Mouse (Mus musculus): ENCODE data around the gene Pcsk6. TPM values are rescaled to one million over a fixed set of nuclear protein-coding genes. Genes with fewer than 3 reads are reported as not detected.

Gene Pcsk6
- polyA plus RNA-seq, 1 experiment from 2014 or later: 6.1 TPM

DNA sequence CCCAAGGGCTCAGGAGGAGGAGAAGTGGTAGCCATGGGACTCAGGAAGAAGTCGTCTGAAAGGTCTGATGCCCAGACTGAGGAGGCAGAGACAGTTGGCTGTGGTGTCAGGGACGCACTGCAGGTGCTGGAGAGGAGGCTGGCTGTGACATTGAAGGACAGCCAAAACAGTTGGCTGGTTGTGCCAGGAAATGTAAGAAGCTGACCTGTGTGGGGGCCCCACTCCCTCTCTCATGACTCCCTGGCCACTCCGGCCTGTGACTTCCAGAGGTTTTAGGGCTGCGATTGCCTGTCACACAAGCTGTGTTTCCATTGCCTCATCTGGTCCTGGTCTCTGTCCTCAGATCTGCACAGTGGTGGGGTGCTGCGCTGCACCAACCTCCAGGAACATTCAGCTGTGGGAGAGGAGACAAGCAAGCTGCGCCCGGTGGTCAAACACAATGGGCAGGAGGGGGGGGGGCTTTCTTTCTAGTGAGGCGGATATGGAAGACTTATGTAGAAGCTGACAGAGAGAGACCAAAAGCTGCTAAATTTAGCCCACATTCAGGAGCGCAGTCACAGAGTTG lies 30.8 kb downstream of the Pcsk6 start:
- Histone ChIP-seq H3K27me3 (ENCODE audit: control insufficient read depth, insufficient read depth, low read length) (peaks cover 11% of the 10 kb centered on the region; the same call in 1 of the 2 replicates), H3K4me1 (ENCODE audit: control insufficient read depth, insufficient read depth, low read length) (peaks cover 15% of the 10 kb centered on the region), H3K9me3 (replicated peaks; ENCODE audit: control insufficient read depth, low read length) (no peaks in the 10 kb centered on the region), H3K4me2 (no peak overlapping the region), H3K4me3 (ENCODE audit: low read depth, low read length) (no peak overlapping the region), H3K36me3 (ENCODE audit: control insufficient read depth, insufficient read depth, low read length) (no peaks in the 10 kb centered on the region), H3K9ac (ENCODE audit: low read depth, low read length) (no peak overlapping the region), H3K27ac (ENCODE audit: low read depth, low read length) (no peak overlapping the region)
- ATAC-seq (replicated peaks; ENCODE audit: insufficient number of reproducible peaks, low FRiP score, low TSS enrichment): no peak
- 50% methylated on average over 9 of the region's 9 CpGs for WGBS (ENCODE audit: insufficient replicate concordance)

DNA sequence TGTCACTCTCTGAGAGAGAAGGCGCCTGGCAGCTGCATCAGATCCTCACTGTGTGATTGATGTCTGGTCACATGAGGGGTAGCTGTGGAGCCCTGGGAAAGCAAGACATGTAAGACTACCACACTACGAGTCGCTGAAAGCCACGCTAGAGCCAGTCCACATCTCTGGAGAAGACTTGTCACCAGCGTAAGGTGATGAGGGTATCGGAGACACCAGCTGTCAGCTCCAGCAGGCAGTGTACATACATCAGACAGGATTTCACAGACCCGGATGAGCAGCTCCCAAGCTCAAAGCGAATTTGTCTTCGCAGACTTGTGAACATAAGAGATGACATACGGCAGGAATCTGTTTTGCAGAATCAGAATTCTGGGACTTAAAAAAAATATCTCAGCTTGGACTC lies 32.0 kb downstream of the Pcsk6 start:
- no peak overlapping the region for H3K27ac ChIP-seq (ENCODE audit: low read depth, low read length)
- 46% methylated on average over 10 of the region's 10 CpGs for WGBS (ENCODE audit: insufficient replicate concordance)
- ATAC-seq (replicated peaks; ENCODE audit: insufficient number of reproducible peaks, low FRiP score, low TSS enrichment): 0 out of 2 replicates have a peak, but pooled peaks have one; percentile 22
- 0 out of 2 replicates have a peak, but pooled peaks cover under 1% of the 10 kb centered on the region for H3K9me3 ChIP-seq (replicated peaks; ENCODE audit: control insufficient read depth, low read length)
- H3K4me3 ChIP-seq (ENCODE audit: low read depth, low read length): no peak overlapping the region
- no peak overlapping the region for H3K4me2 ChIP-seq
- H3K9ac ChIP-seq (ENCODE audit: low read depth, low read length): no peak overlapping the region
- H3K36me3 ChIP-seq (ENCODE audit: control insufficient read depth, insufficient read depth, low read length): no peaks in the 10 kb centered on the region
- peaks cover 15% of the 10 kb centered on the region for H3K4me1 ChIP-seq (ENCODE audit: control insufficient read depth, insufficient read depth, low read length)
- peaks cover 8% of the 10 kb centered on the region; the same call in 1 of the 2 replicates for H3K27me3 ChIP-seq (ENCODE audit: control insufficient read depth, insufficient read depth, low read length)

DNA sequence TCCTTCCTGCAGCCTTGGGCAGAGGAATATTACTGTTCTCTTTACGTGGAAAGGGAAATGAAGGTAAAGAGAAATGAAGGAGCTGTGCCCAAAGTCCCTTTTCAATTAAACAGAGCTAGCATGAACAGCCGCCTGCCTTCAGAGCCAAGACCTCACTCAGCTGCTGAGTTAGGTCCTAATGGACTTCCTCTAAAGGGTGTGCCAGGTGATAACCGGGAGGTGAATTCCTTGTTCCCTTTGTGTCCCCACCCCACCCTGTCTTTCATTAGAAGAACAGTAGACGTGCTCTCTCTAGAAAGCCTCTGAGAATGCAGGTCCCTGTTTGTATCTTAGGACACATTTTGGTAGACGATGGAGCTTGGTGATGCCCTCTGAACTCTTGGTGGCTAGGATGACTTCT lies 33.7 kb downstream of the Pcsk6 start:
- no peaks in the 10 kb centered on the region for H3K36me3 ChIP-seq (ENCODE audit: control insufficient read depth, insufficient read depth, low read length)
- H3K27me3 ChIP-seq (ENCODE audit: control insufficient read depth, insufficient read depth, low read length): peaks cover 8% of the 10 kb centered on the region; the same call in 1 of the 2 replicates
- 0 out of 2 replicates have a peak, but pooled peaks cover 2% of the 10 kb centered on the region for H3K9me3 ChIP-seq (replicated peaks; ENCODE audit: control insufficient read depth, low read length)
- H3K4me3 ChIP-seq (ENCODE audit: low read depth, low read length): no peak overlapping the region
- 72% methylated on average over 5 of the region's 5 CpGs for WGBS (ENCODE audit: insufficient replicate concordance)
- H3K4me2 ChIP-seq: no peak overlapping the region
- no peak overlapping the region for H3K9ac ChIP-seq (ENCODE audit: low read depth, low read length)
- no peak for ATAC-seq (replicated peaks; ENCODE audit: insufficient number of reproducible peaks, low FRiP score, low TSS enrichment)
- peaks cover 15% of the 10 kb centered on the region for H3K4me1 ChIP-seq (ENCODE audit: control insufficient read depth, insufficient read depth, low read length)
- no peak overlapping the region for H3K27ac ChIP-seq (ENCODE audit: low read depth, low read length)

GRCm38 (mm10) chr7:65901231-65901630 lies 39.7 kb downstream of the Pcsk6 start:
- no peak for ATAC-seq (replicated peaks; ENCODE audit: insufficient number of reproducible peaks, low FRiP score, low TSS enrichment)
- Histone ChIP-seq H3K4me3 (ENCODE audit: low read depth, low read length) (no peak overlapping the region), H3K9ac (ENCODE audit: low read depth, low read length) (no peak overlapping the region), H3K9me3 (replicated peaks; ENCODE audit: control insufficient read depth, low read length) (0 out of 2 replicates have a peak, but pooled peaks cover 2% of the 10 kb centered on the region), H3K27ac (ENCODE audit: low read depth, low read length) (no peak overlapping the region), H3K27me3 (ENCODE audit: control insufficient read depth, insufficient read depth, low read length) (0 out of 2 replicates have a peak, but pooled peaks cover 5% of the 10 kb centered on the region), H3K4me1 (ENCODE audit: control insufficient read depth, insufficient read depth, low read length) (peaks cover 34% of the 10 kb centered on the region), H3K36me3 (ENCODE audit: control insufficient read depth, insufficient read depth, low read length) (no peaks in the 10 kb centered on the region), H3K4me2 (no peak overlapping the region)
- WGBS (ENCODE audit: insufficient replicate concordance): 42% methylated on average over 11 of the region's 11 CpGs

- 0 out of 2 replicates have a peak overlapping the region, but pooled peaks have one; percentile 22 for H3K9ac ChIP-seq (ENCODE audit: low read depth, low read length)
- 18% methylated on average over 13 of the region's 13 CpGs for WGBS (ENCODE audit: insufficient replicate concordance)
- ATAC-seq (replicated peaks; ENCODE audit: insufficient number of reproducible peaks, low FRiP score, low TSS enrichment): peak; percentile 44
- H3K27ac ChIP-seq (ENCODE audit: low read depth, low read length): peak overlapping the region; percentile 62
- H3K9me3 ChIP-seq (replicated peaks; ENCODE audit: control insufficient read depth, low read length): 0 out of 2 replicates have a peak, but pooled peaks cover 2% of the 10 kb centered on the region
- no peak overlapping the region for H3K4me3 ChIP-seq (ENCODE audit: low read depth, low read length)
- H3K27me3 ChIP-seq (ENCODE audit: control insufficient read depth, insufficient read depth, low read length): no peaks in the 10 kb centered on the region
- no peaks in the 10 kb centered on the region for H3K36me3 ChIP-seq (ENCODE audit: control insufficient read depth, insufficient read depth, low read length)
- peaks cover 35% of the 10 kb centered on the region for H3K4me1 ChIP-seq (ENCODE audit: control insufficient read depth, insufficient read depth, low read length)
- H3K4me2 ChIP-seq: peak overlapping the region; percentile 53
These were observed 41.1 kb downstream of the Pcsk6 start for GRCm38 (mm10) chr7:65902471-65903180.

- no peak overlapping the region for H3K9ac ChIP-seq (ENCODE audit: low read depth, low read length)
- 46% methylated on average over 6 of the region's 6 CpGs for whole genome bisulfite sequencing (ENCODE audit: insufficient replicate concordance)
- H3K4me1 ChIP-seq (ENCODE audit: control insufficient read depth, insufficient read depth, low read length): peaks cover 41% of the 10 kb centered on the region
- H3K4me3 ChIP-seq (ENCODE audit: low read depth, low read length): no peak overlapping the region
- 0 out of 2 replicates have a peak, but pooled peaks cover 2% of the 10 kb centered on the region for H3K9me3 ChIP-seq (replicated peaks; ENCODE audit: control insufficient read depth, low read length)
- no peak overlapping the region; the same call in 1 of the 2 replicates for H3K4me2 ChIP-seq
- no peaks in the 10 kb centered on the region for H3K36me3 ChIP-seq (ENCODE audit: control insufficient read depth, insufficient read depth, low read length)
- ATAC-seq (replicated peaks; ENCODE audit: insufficient number of reproducible peaks, low FRiP score, low TSS enrichment): no peak; the same call in 1 of the 2 replicates
- no peaks in the 10 kb centered on the region; the same call in 1 of the 2 replicates for H3K27me3 ChIP-seq (ENCODE audit: control insufficient read depth, insufficient read depth, low read length)
- no peak overlapping the region for H3K27ac ChIP-seq (ENCODE audit: low read depth, low read length)
These were observed 41.9 kb downstream of the Pcsk6 start for GRCm38 (mm10) chr7:65903456-65903855.

- Histone ChIP-seq H3K36me3 (ENCODE audit: control insufficient read depth, insufficient read depth, low read length) (no peaks in the 10 kb centered on the region), H3K27me3 (ENCODE audit: control insufficient read depth, insufficient read depth, low read length) (no peaks in the 10 kb centered on the region; the same call in 1 of the 2 replicates), H3K9me3 (replicated peaks; ENCODE audit: control insufficient read depth, low read length) (no peaks in the 10 kb centered on the region), H3K4me3 (ENCODE audit: low read depth, low read length) (no peak overlapping the region), H3K27ac (ENCODE audit: low read depth, low read length) (no peak overlapping the region), H3K4me1 (ENCODE audit: control insufficient read depth, insufficient read depth, low read length) (peaks cover 29% of the 10 kb centered on the region), H3K4me2 (no peak overlapping the region), H3K9ac (ENCODE audit: low read depth, low read length) (no peak overlapping the region)
- no peak for ATAC-seq (replicated peaks; ENCODE audit: insufficient number of reproducible peaks, low FRiP score, low TSS enrichment)
- WGBS (ENCODE audit: insufficient replicate concordance): 81% methylated on average over 9 of the region's 9 CpGs
These were observed 45.2 kb downstream of the Pcsk6 start for GRCm38 (mm10) chr7:65906528-65907272.

- Histone ChIP-seq H3K9me3 (replicated peaks; ENCODE audit: control insufficient read depth, low read length) (no peaks in the 10 kb centered on the region), H3K4me1 (ENCODE audit: control insufficient read depth, insufficient read depth, low read length) (peaks cover 6% of the 10 kb centered on the region; the same call in 1 of the 2 replicates), H3K4me2 (no peak overlapping the region), H3K4me3 (ENCODE audit: low read depth, low read length) (no peak overlapping the region), H3K27me3 (ENCODE audit: control insufficient read depth, insufficient read depth, low read length) (no peaks in the 10 kb centered on the region; the same call in 1 of the 2 replicates), H3K36me3 (ENCODE audit: control insufficient read depth, insufficient read depth, low read length) (no peaks in the 10 kb centered on the region), H3K27ac (ENCODE audit: low read depth, low read length) (no peak overlapping the region), H3K9ac (ENCODE audit: low read depth, low read length) (no peak overlapping the region)
- 75% methylated on average over 12 of the region's 12 CpGs for WGBS (ENCODE audit: insufficient replicate concordance)
- no peak for ATAC-seq (replicated peaks; ENCODE audit: insufficient number of reproducible peaks, low FRiP score, low TSS enrichment)
These were observed 48.0 kb downstream of the Pcsk6 start for GRCm38 (mm10) chr7:65909343-65910127.
